Mouse (Mus musculus) G1E (cell line): ENCODE measurements around the gene Tacc3.

ENCODE experiments used
- CTCF ChIP-seq: IDR thresholded peaks from 2 replicates; pipeline ENCODE4 v1.5.1; 2012; ENCODE audit warnings: low read depth, low read length, inconsistent platforms, mixed read lengths
- GATA1 ChIP-seq: IDR thresholded peaks from 2 replicates; pipeline ENCODE4 v1.6.1; 2012; ENCODE audit warnings: borderline replicate concordance, low read length, inconsistent platforms, mixed read lengths

DNA sequence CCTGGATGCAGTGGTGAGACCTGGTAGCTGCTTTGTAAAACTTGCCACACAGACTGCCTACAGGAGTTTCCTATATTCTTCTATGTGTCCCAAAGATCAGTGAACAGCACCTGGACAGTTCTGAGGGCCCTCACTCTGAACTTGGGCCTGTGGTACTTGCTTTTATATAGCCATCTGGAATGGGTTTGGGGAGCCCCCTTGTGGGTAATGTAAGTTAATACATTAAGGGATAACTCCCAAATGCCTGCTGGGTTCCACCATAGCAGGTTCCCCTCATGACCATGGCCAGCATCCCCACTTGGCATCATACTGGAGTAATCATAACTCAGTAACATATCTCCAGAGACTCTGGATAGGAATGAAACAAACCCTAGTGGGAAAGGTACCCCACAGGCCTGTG is 10.3 kb downstream of the Tacc3 start:
- peak; percentile 23; the same call in 1 of the 2 replicates for TF ChIP-seq CTCF
- no peak for TF ChIP-seq GATA1
